Mouse (Mus musculus) liver (tissue): Measurements from ENCODE around the gene Pdxp.
"Not testable (repeated sequence)": the region's sequence is repeated elsewhere in the genome, so short reads cannot be mapped to it uniquely, and the experiment has no call there.

ENCODE experiments used
- DNase-seq: peaks from one replicate; pipeline ENCODE4 v3.0.0-alpha.2; 2020; ENCODE audit warnings: mixed read lengths

The Pdxp gene

DNA sequence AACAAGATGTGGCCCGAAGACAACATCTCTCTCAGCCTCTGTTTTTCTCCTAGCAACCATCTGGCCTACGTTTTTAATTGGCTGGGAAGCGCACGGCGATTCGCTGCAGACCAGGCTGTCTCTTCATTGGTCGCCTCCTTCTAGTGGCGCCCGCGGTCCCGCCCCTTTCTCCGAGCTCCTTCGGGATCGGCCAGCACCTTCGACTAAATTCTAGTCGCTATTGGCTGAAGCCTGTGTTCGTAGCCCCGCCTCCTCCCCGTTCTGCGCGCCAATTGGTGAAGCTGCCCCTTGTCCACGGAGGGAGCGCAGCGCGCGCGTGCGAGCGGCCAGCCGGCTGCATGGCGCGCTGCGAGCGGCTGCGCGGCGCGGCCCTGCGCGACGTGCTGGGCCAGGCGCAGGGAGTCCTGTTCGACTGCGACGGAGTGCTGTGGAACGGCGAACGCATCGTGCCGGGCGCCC is at the start of gene Pdxp:
Pdxp (plus strand) TSS at position 288 of the 459 bp plus-strand sequence.
- DNase-seq: peak; percentile 97

DNA sequence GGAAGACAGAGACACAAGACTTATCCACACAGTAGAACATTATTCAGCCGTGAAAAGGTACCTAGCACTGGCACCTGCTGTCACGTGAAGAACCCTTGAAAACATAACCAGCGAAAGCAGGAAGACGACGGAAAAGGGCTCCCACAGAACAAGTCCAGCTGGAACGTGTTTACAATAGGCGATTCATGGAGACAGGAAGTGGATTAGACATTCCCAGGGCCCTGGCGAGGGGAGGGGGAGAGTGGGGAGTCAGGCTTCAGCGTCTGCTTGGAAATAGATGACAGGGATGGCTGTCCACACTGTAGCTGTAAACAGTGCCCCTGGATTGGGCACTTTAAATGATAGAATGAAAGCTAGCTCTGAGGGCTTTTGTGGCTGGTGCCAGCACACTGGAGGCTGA is 45.3 kb upstream of the Pdxp start:
- DNase-seq: peak; percentile 51

- no peak for DNase-seq
Observed at GRCm38 (mm10) chr15:78868826-78869233, 44.9 kb upstream of the Pdxp start.

- DNase-seq: peak; percentile 43
Observed at GRCm38 (mm10) chr15:78869775-78870174, 43.9 kb upstream of the Pdxp start.

DNA sequence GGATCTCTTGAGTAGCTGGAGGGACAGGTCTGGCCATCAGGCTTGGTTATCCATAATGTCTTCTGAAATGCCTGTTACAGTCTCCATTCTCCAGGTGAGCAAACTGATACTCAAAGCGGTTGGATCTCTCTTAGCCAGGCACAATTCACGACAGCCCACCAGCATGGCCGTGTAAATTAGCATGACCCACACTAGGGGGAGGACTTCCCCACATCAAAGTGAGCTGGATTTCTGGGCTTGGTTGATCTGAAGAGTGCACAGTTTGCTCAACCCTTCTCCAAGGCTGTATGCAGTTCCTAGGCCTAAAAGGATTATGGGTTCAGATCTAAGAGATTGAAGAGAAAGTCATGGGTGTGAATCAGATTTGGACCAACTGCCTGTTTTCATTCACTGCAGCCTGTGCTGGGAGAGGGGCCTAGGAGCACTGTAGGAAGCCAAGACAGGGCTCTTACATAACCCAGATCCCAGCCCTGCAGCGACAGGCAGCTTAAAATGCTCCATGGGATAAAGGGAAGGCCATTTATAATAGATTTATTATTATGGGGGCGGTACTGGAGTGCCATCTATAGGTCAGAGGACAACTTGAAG is 41.6 kb upstream of the Pdxp start:
- no peak for DNase-seq

DNA sequence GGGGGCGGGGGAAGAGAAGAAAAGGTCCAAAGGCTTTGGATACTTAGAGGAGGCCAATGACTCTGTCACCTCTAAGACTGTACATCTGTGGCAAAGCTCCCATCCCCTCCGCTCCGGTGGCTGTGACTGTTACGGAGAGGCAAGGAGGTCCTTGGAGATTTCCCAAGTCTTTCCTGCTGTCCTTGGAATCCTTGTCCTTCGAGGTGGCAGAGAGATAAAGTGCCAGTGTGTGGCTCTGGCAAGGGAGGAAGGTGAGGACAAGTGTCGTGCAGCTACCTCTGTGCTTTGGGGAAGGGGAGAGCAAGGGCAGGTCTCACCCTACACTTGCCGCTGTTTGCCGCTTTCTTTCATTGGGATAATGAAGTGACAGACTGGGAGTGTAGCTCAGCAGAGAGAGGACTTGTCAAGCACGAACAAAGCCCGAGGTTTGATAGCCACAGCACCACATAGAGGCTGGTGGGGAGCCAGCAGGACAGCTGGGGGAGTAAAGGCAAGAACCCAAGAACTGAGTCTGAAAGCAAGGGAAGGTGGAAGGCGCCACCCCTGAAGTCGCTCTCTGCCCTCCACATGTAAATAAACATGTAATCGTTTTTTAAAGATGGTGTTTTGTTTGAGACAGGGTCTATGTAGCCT is 39.8 kb upstream of the Pdxp start:
- DNase-seq: no peak

GRCm38 (mm10) chr15:78874989-78875388 is 38.7 kb upstream of the Pdxp start:
- DNase-seq: no peak

GRCm38 (mm10) chr15:78875537-78875936 is 38.2 kb upstream of the Pdxp start:
- no peak for DNase-seq

- peak; percentile 77 for DNase-seq
Observed at GRCm38 (mm10) chr15:78876258-78876696, 37.4 kb upstream of the Pdxp start.

GRCm38 (mm10) chr15:78876991-78877809 is 36.5 kb upstream of the Pdxp start, which contains the start of gene Gga1:
Gga1 (plus strand) TSS chr15:78877190.
- DNase-seq: peak; percentile 91

DNA sequence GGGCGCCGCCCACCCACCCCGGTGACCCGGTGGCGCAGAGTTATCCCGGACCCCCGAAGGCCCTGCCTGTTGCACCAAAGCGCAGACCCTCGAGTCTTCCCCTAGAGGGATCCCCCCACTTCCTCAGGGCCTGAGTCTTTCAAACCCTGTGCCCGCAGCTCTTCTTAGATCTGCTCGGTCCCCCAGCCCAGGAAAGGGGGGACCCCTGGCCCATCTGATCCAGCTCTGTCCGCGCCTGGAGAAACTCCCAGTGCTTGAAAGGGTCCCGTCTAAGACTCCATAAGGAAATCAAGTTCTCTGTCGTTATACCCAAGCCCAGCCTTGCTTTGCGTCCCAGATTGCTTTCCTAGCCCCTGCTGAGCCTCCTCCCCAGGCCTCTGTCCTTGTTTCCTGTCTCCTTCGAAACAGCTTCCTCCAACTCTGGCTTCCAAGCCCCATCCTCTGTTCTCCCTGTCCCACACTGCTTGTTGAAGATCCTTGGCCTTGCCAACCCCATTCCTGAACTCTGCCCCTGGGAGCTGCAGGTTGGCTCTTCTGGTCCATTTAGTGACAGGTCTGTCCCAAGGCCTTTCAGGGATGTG is 35.8 kb upstream of the Pdxp start:
- no peak for DNase-seq

DNA sequence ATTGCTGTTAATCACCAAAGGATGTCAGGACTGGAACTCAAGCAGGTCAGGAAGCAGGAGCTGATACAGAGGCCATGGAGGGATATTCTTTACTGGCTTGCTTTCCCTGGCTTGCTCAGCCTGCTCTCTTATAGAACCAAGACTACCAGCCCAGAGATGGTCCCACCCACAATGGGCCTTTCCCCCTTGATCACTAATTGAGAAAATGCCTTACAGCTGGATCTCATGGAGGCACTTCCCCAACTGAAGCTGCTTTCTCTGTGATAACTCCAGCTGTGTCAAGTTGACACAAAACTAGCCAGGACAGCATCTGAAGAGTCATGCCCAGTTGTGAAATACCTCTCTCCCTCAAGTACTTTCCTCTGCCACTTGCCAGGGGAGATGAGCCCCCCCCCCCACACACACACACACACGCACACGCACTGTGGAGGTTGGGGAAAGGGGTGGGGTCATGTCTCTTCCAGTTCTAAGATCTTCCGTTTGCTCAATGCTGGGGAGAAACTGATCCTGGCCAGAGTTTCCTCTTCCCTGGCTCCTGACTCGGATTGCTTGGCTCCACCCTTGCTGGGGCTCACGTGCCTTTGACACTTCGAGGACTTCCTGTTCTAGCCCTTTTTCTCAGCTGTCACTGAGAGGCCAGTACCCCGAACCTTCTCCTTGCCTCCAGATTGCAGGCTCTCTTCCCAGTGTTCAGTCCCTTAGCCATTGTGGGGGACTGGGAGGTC is 34.8 kb upstream of the Pdxp start:
- DNase-seq: not testable (repeated sequence)

DNA sequence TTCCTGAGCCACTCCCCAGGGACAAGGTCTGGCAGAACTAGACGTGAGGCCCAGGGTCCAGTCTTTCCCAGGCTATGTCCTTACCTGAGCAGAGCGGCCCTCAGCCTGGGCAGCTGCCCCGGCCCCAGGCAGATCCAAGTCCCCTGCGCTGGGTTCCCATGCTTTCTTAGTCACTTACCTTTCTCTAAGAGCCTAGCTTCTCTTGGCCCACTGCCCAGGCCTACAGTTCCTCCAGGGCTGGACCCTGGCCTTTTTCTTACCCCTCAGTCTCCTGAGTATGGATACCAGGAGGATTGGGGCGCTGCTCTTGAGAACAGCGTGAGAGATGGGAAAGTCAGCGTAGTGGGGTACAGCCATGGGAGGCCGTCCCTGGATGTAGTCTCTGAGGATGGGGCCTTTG is 33.3 kb upstream of the Pdxp start:
- DNase-seq: no peak

DNA sequence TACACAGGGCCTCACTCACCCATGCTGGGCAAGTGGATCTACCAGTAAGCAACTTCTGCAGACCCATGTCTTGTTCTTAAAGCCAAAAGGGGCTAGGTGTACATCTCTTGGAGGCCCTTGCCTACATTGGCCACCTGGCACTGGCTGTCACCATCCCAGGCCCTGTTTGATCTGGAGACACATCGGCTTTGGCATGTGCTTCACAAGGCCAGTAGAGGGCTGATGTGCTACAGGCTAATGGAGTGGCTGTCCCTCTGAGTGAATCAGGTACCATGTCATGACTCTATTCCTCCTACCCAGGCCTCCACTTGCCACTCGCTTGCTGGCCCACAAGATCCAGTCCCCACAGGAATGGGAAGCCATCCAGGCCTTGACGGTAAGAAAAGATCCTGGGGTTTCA is 31.9 kb upstream of the Pdxp start:
- no peak for DNase-seq

DNA sequence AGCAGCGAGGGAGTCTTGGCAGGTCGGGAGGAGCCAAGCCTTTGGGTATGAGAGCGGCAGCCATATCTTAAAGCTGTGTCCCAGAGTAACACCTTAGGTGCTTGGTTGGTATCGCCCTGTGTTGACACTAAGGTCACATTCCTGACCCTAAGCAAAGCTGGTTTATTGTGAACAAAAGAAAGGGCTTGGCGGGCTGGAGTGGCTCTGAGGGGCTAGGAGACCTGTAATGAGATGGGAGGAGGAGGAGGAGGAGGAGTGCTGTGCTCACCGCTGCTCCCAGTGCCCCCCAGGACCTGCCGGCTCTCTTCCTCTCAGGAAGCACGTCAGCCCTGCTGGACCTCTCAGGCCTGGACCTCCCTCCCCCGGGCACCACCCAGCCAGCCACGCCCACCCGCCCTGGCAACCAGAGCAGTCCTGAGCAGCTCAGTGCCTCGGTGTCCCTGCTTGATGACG is 24.3 kb upstream of the Pdxp start:
- DNase-seq: peak; percentile 83

GRCm38 (mm10) chr15:78892440-78892839 is 21.3 kb upstream of the Pdxp start:
- DNase-seq: no peak

GRCm38 (mm10) chr15:78894726-78895125 is 19.0 kb upstream of the Pdxp start:
- DNase-seq: no peak

DNA sequence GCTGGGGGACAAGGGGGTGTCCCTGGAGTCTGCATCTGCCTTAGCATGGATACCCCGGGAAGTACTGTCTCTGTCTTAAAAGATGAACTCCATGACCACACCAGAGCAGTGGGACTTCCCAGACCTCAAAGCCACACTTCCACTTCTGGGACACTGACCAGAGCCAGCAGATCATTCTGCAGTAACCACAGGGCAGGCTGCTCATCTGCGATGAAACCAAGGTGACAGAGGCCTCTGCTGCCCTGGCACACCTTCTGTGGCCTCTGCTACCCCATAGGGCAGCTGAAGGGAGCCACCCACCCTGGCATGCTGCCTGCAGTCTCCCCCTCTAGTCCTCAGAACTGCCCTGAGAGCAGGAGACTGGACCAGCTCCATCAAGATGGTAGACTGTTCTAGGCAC is 18.0 kb upstream of the Pdxp start:
- no peak for DNase-seq

GRCm38 (mm10) chr15:78896149-78896548 is 17.6 kb upstream of the Pdxp start:
- DNase-seq: peak; percentile 78

- peak; percentile 85 for DNase-seq
Observed at GRCm38 (mm10) chr15:78897488-78897887, 16.2 kb upstream of the Pdxp start.

DNA sequence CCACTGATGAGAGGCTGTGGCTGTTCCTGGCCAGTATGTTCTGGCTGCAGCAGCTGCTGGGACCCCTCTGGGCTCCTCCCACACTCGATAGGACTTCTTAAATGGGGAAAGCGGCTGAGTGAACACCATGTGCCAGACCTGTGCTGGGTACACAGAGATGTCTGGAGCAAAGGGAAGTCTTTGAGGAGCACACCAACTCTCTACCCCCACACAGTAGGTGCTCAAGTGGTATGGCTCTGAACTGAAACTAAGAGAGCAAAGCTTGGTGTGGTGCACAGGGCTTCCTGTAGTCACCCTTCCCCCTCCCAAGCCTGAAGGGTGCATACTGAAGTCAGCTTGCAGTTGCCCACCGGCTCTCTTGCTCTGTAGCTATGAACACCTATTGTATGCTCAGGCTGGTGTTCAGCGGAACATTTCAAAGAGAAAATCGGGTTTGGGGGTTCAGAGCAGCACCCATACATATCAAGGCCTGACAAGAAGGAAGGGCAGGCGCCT is 15.2 kb upstream of the Pdxp start:
- no peak for DNase-seq

- no peak for DNase-seq
Observed at GRCm38 (mm10) chr15:78899409-78899739, 14.3 kb upstream of the Pdxp start, which contains the start of gene Gm49510. Gm49510 (plus strand) TSS chr15:78899667.
